Mouse (Mus musculus) brown adipose tissue, adult 24 weeks (tissue): ENCODE data around the gene Tctn3. TPM values are rescaled to one million over a fixed set of nuclear protein-coding genes. Genes with fewer than 3 reads are reported as not detected.

Experiments
- H3K27ac ChIP-seq: fragments of 200-500 bp; replicated peaks from 2 replicates; pipeline ENCODE4 v1.5.1; 2012; ENCODE audit warnings: low read depth, mild to moderate bottlenecking, low read length
- H3K4me1 ChIP-seq: fragments of 200-500 bp; 2 replicates; pipeline ENCODE4 v1.6.1; 2012; ENCODE audit warnings: low read length, mixed read lengths; ENCODE audit not compliant: control insufficient read depth, insufficient read depth, insufficient read length
- H3K4me3 ChIP-seq: fragments of 200-500 bp; 2 replicates; pipeline ENCODE4 v1.5.1; 2012; ENCODE audit warnings: low read depth, mild to moderate bottlenecking, low read length, moderate library complexity; ENCODE audit not compliant: insufficient read depth
- polyA plus RNA-seq: library from polyadenylated mRNA; stranded (reverse); fragments of >200 nt; gene quantifications from 2 replicates; pipeline ENCODE4 v1.2.4, GENCODE M21; 2012; ENCODE audit not compliant: missing spikeins, insufficient read depth, insufficient read length

Tctn3 gene
- polyA plus RNA-seq, 1 experiment: 2.0 TPM

- Histone ChIP-seq H3K27ac (no peak overlapping the region), H3K4me1 (no peaks in the 10 kb centered on the region), H3K4me3 (no peak overlapping the region)
Measured at GRCm38 (mm10) chr19:40555136-40555535, 56.9 kb downstream of the Tctn3 start.

DNA sequence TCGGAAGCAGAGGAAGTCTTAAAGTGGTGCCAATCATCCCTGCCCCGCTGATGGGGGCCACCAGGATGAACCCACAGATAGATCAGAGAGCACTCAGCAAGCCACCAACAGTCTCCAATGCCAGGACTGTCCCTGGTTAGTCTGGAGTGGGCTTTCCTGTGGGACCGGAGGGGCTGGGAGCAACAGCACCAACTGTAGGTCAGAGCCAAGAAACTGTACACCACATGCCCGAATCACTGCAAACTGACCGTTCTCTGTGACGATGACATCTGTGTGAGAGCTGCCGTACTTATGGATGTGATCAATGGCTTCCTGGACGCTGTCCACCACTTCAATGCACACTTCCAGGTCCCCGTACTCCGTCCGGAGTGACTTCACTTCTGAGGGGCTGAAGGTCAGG is 57.7 kb downstream of the Tctn3 start:
- H3K4me3 ChIP-seq: no peak overlapping the region
- no peaks in the 10 kb centered on the region for H3K4me1 ChIP-seq
- H3K27ac ChIP-seq: no peak overlapping the region

GRCm38 (mm10) chr19:40553849-40554248 is 58.2 kb downstream of the Tctn3 start:
- H3K27ac ChIP-seq: no peak overlapping the region
- no peaks in the 10 kb centered on the region for H3K4me1 ChIP-seq
- H3K4me3 ChIP-seq: no peak overlapping the region

DNA sequence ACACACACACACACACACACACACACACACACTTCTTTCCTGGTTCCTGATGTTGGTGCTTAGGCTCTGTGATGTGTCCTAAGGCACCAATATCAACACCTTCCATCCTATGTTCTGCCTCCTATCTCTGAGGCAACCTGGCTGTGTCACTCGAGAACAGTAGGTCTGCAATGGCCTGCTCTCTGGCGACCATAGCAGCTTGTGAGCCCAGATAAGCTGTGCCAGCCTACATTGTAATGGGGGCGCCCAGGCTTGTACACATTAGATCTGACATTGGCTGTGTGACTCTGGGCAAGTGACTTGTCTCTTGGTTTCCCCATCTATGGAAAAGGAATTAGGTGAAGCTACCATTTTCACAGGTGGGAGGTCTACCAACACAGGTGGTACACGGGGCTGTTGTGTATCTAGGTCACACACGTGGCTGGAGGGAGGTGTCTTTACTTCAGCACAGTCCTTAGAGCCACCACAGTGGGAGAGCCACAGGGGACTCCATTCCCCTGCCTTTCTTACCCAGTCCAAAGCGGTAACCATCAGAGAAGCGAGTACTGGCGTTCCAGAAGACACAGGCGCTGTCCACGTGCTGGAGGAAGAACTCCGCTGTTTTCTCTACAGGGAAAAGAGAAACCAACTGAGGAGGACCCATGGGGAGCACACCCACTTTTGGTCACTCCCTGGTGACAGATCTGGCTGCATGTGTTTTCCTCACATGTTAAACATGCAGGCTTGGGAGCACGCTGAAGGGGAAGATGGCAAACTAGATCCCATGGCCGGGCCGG is 58.8 kb downstream of the Tctn3 start:
- Histone ChIP-seq H3K4me1 (no peaks in the 10 kb centered on the region), H3K27ac (no peak overlapping the region), H3K4me3 (no peak overlapping the region)

- Histone ChIP-seq H3K4me3 (no peak overlapping the region), H3K4me1 (no peaks in the 10 kb centered on the region), H3K27ac (no peak overlapping the region)
Measured at GRCm38 (mm10) chr19:40549516-40550135, 62.4 kb downstream of the Tctn3 start.

DNA sequence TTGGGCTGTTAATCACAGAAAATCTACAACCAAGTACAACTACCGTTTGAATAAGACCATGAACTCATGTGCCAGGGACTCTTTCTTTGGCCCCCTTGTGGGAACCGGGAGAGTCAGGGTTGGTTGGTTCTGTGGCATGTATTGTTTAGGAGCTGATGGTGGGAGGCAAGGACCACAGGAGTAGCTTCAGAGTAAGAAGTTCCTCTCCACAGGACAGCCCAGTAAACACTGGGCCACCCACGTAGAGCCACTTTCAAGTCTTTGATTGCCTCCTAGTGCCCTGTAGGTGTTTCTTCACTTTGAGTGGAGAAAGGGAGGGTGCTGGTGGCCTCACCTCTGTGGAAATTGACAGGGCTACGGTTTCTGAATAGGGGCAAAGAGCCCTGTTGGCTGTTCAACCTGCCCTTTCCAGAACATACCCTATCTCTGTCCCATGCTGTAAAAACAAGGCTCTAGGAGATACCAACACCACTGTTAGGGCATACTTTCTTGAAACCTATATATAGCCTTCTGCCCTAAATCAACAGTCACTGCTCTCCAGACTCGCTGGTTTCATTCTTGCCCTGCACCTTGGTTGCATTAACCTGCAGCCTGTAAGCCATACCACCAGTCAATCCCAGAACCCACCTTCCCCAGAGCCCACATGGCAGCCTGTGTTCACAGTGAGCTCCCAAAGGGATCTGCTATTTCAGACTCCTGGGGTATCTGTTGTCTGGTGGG is 63.1 kb downstream of the Tctn3 start:
- Histone ChIP-seq H3K4me3 (no peak overlapping the region), H3K27ac (no peak overlapping the region), H3K4me1 (no peaks in the 10 kb centered on the region)

DNA sequence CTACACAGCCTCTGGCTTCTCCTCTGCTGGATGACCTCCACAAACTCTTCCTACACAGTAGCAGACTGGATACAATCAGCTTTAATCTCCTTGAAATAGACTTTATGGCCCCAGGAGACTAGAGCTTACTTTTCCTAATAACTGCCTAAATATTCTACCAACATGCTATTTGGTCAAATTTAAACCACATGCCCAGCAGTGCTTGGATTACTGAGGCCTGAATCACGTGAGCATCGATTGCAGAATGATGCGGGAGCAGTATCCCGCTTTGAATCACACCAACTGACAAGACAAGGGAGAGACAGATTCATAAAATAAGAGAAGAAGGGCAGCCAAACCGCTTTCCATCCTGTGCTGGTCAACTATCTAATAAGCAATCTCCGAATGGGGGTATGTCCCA is 63.6 kb downstream of the Tctn3 start:
- Histone ChIP-seq H3K4me3 (no peak overlapping the region), H3K4me1 (no peaks in the 10 kb centered on the region), H3K27ac (no peak overlapping the region)

Other genes starting within 250 kb of the Tctn3 start
- gene Sorbs1, start 98.5 kb downstream of the Tctn3 start, polyA plus RNA-seq: 254 and 431 TPM in 2 replicates
- 1.1 and 1.4 TPM in 2 replicates for gene Aldh18a1, start 23.8 kb downstream of the Tctn3 start, polyA plus RNA-seq
- gene Entpd1, start 133 bp upstream of the Tctn3 start, polyA plus RNA-seq: 6.2 and 8.2 TPM in 2 replicates
- gene Cc2d2b, start 136.5 kb upstream of the Tctn3 start, polyA plus RNA-seq: not detected in 2 replicates
- gene Ccnj, start 219.0 kb upstream of the Tctn3 start, polyA plus RNA-seq: 2.1 and 2.8 TPM in 2 replicates